Mouse (Mus musculus): Measurements from ENCODE around the gene Dusp6. TPM values are rescaled to one million over a fixed set of nuclear protein-coding genes. Genes with fewer than 3 reads are reported as not detected.

Dusp6 gene
- polyA plus RNA-seq, 1 experiment from 2014 or later = 40.7 TPM

- 82% methylated on average over 10 of the region's 10 CpGs for WGBS
- Histone ChIP-seq H3K36me3 (ENCODE audit: control insufficient read depth, insufficient read depth, low read length) (no peaks in the 10 kb centered on the region), H3K4me1 (replicated peaks; ENCODE audit: control insufficient read depth, insufficient read depth, low read length) (no peaks in the 10 kb centered on the region), H3K27ac (ENCODE audit: low read depth) (no peak overlapping the region), H3K4me2 (ENCODE audit: low read length) (no peak overlapping the region), H3K9ac (ENCODE audit: low read length) (no peak overlapping the region), H3K4me3 (ENCODE audit: low read depth, low read length) (no peak overlapping the region), H3K27me3 (replicated peaks; ENCODE audit: control insufficient read depth, insufficient read depth, low read length) (no peaks in the 10 kb centered on the region), H3K9me3 (ENCODE audit: control insufficient read depth, low read length) (no peaks in the 10 kb centered on the region)
- DNase-seq (ENCODE audit: low spot score) (no peak), ATAC-seq (replicated peaks; ENCODE audit: low FRiP score, low TSS enrichment, low read depth) (no peak)
These were observed 47.2 kb downstream of the Dusp6 start for GRCm38 (mm10) chr10:99310204-99310603.

- Histone ChIP-seq H3K36me3 (ENCODE audit: control insufficient read depth, insufficient read depth, low read length) (no peaks in the 10 kb centered on the region), H3K4me2 (ENCODE audit: low read length) (no peak overlapping the region), H3K4me3 (ENCODE audit: low read depth, low read length) (no peak overlapping the region), H3K9ac (ENCODE audit: low read length) (no peak overlapping the region), H3K27me3 (replicated peaks; ENCODE audit: control insufficient read depth, insufficient read depth, low read length) (no peaks in the 10 kb centered on the region), H3K9me3 (ENCODE audit: control insufficient read depth, low read length) (no peaks in the 10 kb centered on the region), H3K4me1 (replicated peaks; ENCODE audit: control insufficient read depth, insufficient read depth, low read length) (no peaks in the 10 kb centered on the region), H3K27ac (ENCODE audit: low read depth) (no peak overlapping the region)
- no peak for DNase-seq (ENCODE audit: low spot score)
- no peak for ATAC-seq (replicated peaks; ENCODE audit: low FRiP score, low TSS enrichment, low read depth)
- 64% methylated on average over 1 of the region's 1 CpGs for WGBS
These were observed 48.9 kb downstream of the Dusp6 start for GRCm38 (mm10) chr10:99311956-99312355.

- Histone ChIP-seq H3K27ac (ENCODE audit: low read depth) (no peak overlapping the region), H3K4me3 (ENCODE audit: low read depth, low read length) (no peak overlapping the region), H3K27me3 (replicated peaks; ENCODE audit: control insufficient read depth, insufficient read depth, low read length) (no peaks in the 10 kb centered on the region), H3K36me3 (ENCODE audit: control insufficient read depth, insufficient read depth, low read length) (no peaks in the 10 kb centered on the region), H3K4me1 (replicated peaks; ENCODE audit: control insufficient read depth, insufficient read depth, low read length) (no peaks in the 10 kb centered on the region), H3K9me3 (ENCODE audit: control insufficient read depth, low read length) (no peaks in the 10 kb centered on the region), H3K4me2 (ENCODE audit: low read length) (no peak overlapping the region), H3K9ac (ENCODE audit: low read length) (no peak overlapping the region)
- ATAC-seq (replicated peaks; ENCODE audit: low FRiP score, low TSS enrichment, low read depth) (no peak), DNase-seq (ENCODE audit: low spot score) (no peak)
- 54% methylated on average over 7 of the region's 7 CpGs for WGBS
These were observed 51.3 kb downstream of the Dusp6 start for GRCm38 (mm10) chr10:99314366-99314765.

- Histone ChIP-seq H3K9ac (ENCODE audit: low read length) (no peak overlapping the region), H3K9me3 (ENCODE audit: control insufficient read depth, low read length) (no peaks in the 10 kb centered on the region), H3K4me3 (ENCODE audit: low read depth, low read length) (no peak overlapping the region), H3K36me3 (ENCODE audit: control insufficient read depth, insufficient read depth, low read length) (no peaks in the 10 kb centered on the region), H3K27me3 (replicated peaks; ENCODE audit: control insufficient read depth, insufficient read depth, low read length) (no peaks in the 10 kb centered on the region), H3K27ac (ENCODE audit: low read depth) (no peak overlapping the region), H3K4me2 (ENCODE audit: low read length) (no peak overlapping the region), H3K4me1 (replicated peaks; ENCODE audit: control insufficient read depth, insufficient read depth, low read length) (0 out of 2 replicates have a peak, but pooled peaks cover 4% of the 10 kb centered on the region)
- no peak for ATAC-seq (replicated peaks; ENCODE audit: low FRiP score, low TSS enrichment, low read depth)
- DNase-seq (ENCODE audit: low spot score) = no peak
These were observed 54.0 kb downstream of the Dusp6 start for GRCm38 (mm10) chr10:99317057-99317456.

Other genes with a start within 250 kb of the Dusp6 start
- 29.7 and 33.5 TPM in 2 replicates for gene Poc1b, start 156.2 kb upstream of the Dusp6 start, polyA plus RNA-seq (2014; fragmentation: Nextera tagmentation; extraction: Ambion mirVana)
- gene Galnt4, start 155.1 kb upstream of the Dusp6 start, polyA plus RNA-seq (2014; fragmentation: Nextera tagmentation; extraction: Ambion mirVana) = 23.9 and 24.2 TPM in 2 replicates
- not detected in 2 replicates for gene Phxr2, start 136.9 kb upstream of the Dusp6 start, polyA plus RNA-seq (2014; fragmentation: Nextera tagmentation; extraction: Ambion mirVana)